Mouse (Mus musculus) E14TG2a.4 (cell line): ENCODE results near the gene Crtac1.

ENCODE experiments used
- H3K27me3 ChIP-seq: 2 replicates; pipeline ENCODE4 v1.6.1; 2014; ENCODE audit warnings: low read length, control low read depth; ENCODE audit not compliant: insufficient read depth
- H3K36me3 ChIP-seq: 2 replicates; pipeline ENCODE4 v1.6.1; 2014; ENCODE audit warnings: low read length, control low read depth; ENCODE audit not compliant: insufficient read depth
- H3K4me1 ChIP-seq: replicated peaks from 2 replicates; pipeline ENCODE4 v1.6.1; 2014; ENCODE audit warnings: low read depth, low read length, control low read depth
- H3K4me3 ChIP-seq: replicated peaks from 2 replicates; pipeline ENCODE4 v1.5.1; 2014; ENCODE audit warnings: mild to moderate bottlenecking, low read length
- H3K9me3 ChIP-seq: 2 replicates; pipeline ENCODE4 v1.6.1; 2014; ENCODE audit warnings: low read length, control low read depth
- CTCF ChIP-seq: conservative IDR thresholded peaks from 2 replicates; pipeline ENCODE4 v1.5.1; 2014; ENCODE audit warnings: low read length
- NANOG ChIP-seq: IDR thresholded peaks from 2 replicates; pipeline ENCODE4 v1.6.1; 2014; ENCODE audit warnings: borderline replicate concordance, low read length, mixed read lengths
- POU5F1 ChIP-seq: IDR thresholded peaks from 2 replicates; pipeline ENCODE4 v1.6.1; 2014; ENCODE audit warnings: low read length, borderline replicate concordance

The Crtac1 gene

GRCm38 (mm10) chr19:42380981-42381373 is 50.6 kb downstream of the Crtac1 start:
- Histone ChIP-seq H3K36me3 (no peaks in the 10 kb centered on the region), H3K9me3 (no peaks in the 10 kb centered on the region), H3K27me3 (peaks cover 49% of the 10 kb centered on the region), H3K4me1 (peaks cover 73% of the 10 kb centered on the region), H3K4me3 (peak overlapping the region; percentile 51)
- TF ChIP-seq CTCF (no peak), POU5F1 (no peak), NANOG (no peak)

- peaks cover 72% of the 10 kb centered on the region for H3K4me1 ChIP-seq
- peak overlapping the region; percentile 51 for H3K4me3 ChIP-seq
- H3K27me3 ChIP-seq = peaks cover 47% of the 10 kb centered on the region
- H3K9me3 ChIP-seq = no peaks in the 10 kb centered on the region
- TF ChIP-seq POU5F1 = no peak
- TF ChIP-seq NANOG = no peak
- no peak for TF ChIP-seq CTCF
- H3K36me3 ChIP-seq = no peaks in the 10 kb centered on the region
Measured at GRCm38 (mm10) chr19:42380321-42380980, 51.1 kb downstream of the Crtac1 start.

GRCm38 (mm10) chr19:42379798-42380197 is 51.8 kb downstream of the Crtac1 start:
- Histone ChIP-seq H3K36me3 (no peaks in the 10 kb centered on the region), H3K9me3 (no peaks in the 10 kb centered on the region), H3K27me3 (peaks cover 47% of the 10 kb centered on the region), H3K4me1 (peaks cover 72% of the 10 kb centered on the region), H3K4me3 (no peak overlapping the region)
- no peak for TF ChIP-seq POU5F1
- no peak for TF ChIP-seq NANOG
- TF ChIP-seq CTCF = no peak

- H3K9me3 ChIP-seq = no peaks in the 10 kb centered on the region
- H3K27me3 ChIP-seq = peaks cover 27% of the 10 kb centered on the region
- no peaks in the 10 kb centered on the region for H3K36me3 ChIP-seq
- H3K4me1 ChIP-seq = peaks cover 75% of the 10 kb centered on the region
- no peak overlapping the region for H3K4me3 ChIP-seq
- TF ChIP-seq NANOG = no peak
- TF ChIP-seq CTCF = no peak
Measured at GRCm38 (mm10) chr19:42377206-42377605, 54.4 kb downstream of the Crtac1 start.

- H3K9me3 ChIP-seq = peaks cover 11% of the 10 kb centered on the region
- H3K4me3 ChIP-seq = no peak overlapping the region
- peaks cover 14% of the 10 kb centered on the region for H3K27me3 ChIP-seq
- TF ChIP-seq NANOG = no peak
- TF ChIP-seq POU5F1 = no peak
- TF ChIP-seq CTCF = no peak
- H3K4me1 ChIP-seq = peaks cover 24% of the 10 kb centered on the region
- no peaks in the 10 kb centered on the region for H3K36me3 ChIP-seq
Measured at GRCm38 (mm10) chr19:42363551-42363950, 68.0 kb downstream of the Crtac1 start.

GRCm38 (mm10) chr19:42358406-42358805 is 73.2 kb downstream of the Crtac1 start:
- Histone ChIP-seq H3K36me3 (no peaks in the 10 kb centered on the region), H3K9me3 (peaks cover 11% of the 10 kb centered on the region), H3K4me3 (no peak overlapping the region), H3K4me1 (peaks cover 33% of the 10 kb centered on the region), H3K27me3 (peaks cover 5% of the 10 kb centered on the region; the same call in 1 of the 2 replicates)
- TF ChIP-seq CTCF = no peak
- TF ChIP-seq NANOG = peak; percentile 95
- TF ChIP-seq POU5F1 = no peak

- Histone ChIP-seq H3K9me3 (peaks cover 10% of the 10 kb centered on the region), H3K4me1 (peaks cover 33% of the 10 kb centered on the region), H3K36me3 (no peaks in the 10 kb centered on the region), H3K4me3 (no peak overlapping the region), H3K27me3 (peaks cover 5% of the 10 kb centered on the region; the same call in 1 of the 2 replicates)
- no peak for TF ChIP-seq NANOG
- no peak for TF ChIP-seq CTCF
- TF ChIP-seq POU5F1 = no peak
Measured at GRCm38 (mm10) chr19:42356854-42357253, 74.7 kb downstream of the Crtac1 start.

- no peak for TF ChIP-seq CTCF
- no peak for TF ChIP-seq NANOG
- TF ChIP-seq POU5F1 = no peak
- Histone ChIP-seq H3K27me3 (peaks cover 5% of the 10 kb centered on the region; the same call in 1 of the 2 replicates), H3K4me3 (no peak overlapping the region), H3K4me1 (peaks cover 33% of the 10 kb centered on the region), H3K9me3 (peaks cover 21% of the 10 kb centered on the region), H3K36me3 (no peaks in the 10 kb centered on the region)
Measured at GRCm38 (mm10) chr19:42355476-42355875, 76.1 kb downstream of the Crtac1 start.

GRCm38 (mm10) chr19:42341183-42341582 is 90.4 kb downstream of the Crtac1 start:
- peaks cover 37% of the 10 kb centered on the region for H3K9me3 ChIP-seq
- no peak for TF ChIP-seq NANOG
- peak; percentile 88 for TF ChIP-seq CTCF
- no peaks in the 10 kb centered on the region for H3K27me3 ChIP-seq
- no peaks in the 10 kb centered on the region; the same call in 1 of the 2 replicates for H3K36me3 ChIP-seq
- H3K4me3 ChIP-seq = no peak overlapping the region
- H3K4me1 ChIP-seq = peaks cover 30% of the 10 kb centered on the region
